Mouse (Mus musculus) stomach, embryonic 16.5 days (tissue): ENCODE results near the gene B3gnt5. TPM values are rescaled to one million over a fixed set of nuclear protein-coding genes. Genes with fewer than 3 reads are reported as not detected.

Experiments used
- ATAC-seq: fragments of 200-750 bp; cut with Nextera tagmentation; 2 replicates; pipeline ENCODE4 v1.8.0; 2017; ENCODE audit warnings: moderate number of reproducible peaks, moderate TSS enrichment; ENCODE audit not compliant: insufficient read depth, low FRiP score
- H3K27ac ChIP-seq: fragments of 300-500 bp; sonication (generic); 2 replicates; pipeline ENCODE4 v1.5.1; 2014; ENCODE audit warnings: low read length
- H3K27me3 ChIP-seq: fragments of 300-500 bp; sonication (generic); 2 replicates; pipeline ENCODE4 v1.6.1; 2014; ENCODE audit warnings: low read length, control low read depth, mixed read lengths; ENCODE audit not compliant: control insufficient read depth, insufficient read depth
- H3K36me3 ChIP-seq: fragments of 300-500 bp; sonication (generic); 2 replicates; pipeline ENCODE4 v1.6.1; 2014; ENCODE audit warnings: low read length; ENCODE audit not compliant: control insufficient read depth, insufficient read depth
- H3K4me1 ChIP-seq: fragments of 300-500 bp; sonication (generic); 2 replicates; pipeline ENCODE4 v1.6.1; 2014; ENCODE audit warnings: low read length, control low read depth, mixed read lengths; ENCODE audit not compliant: control insufficient read depth, insufficient read depth
- H3K4me2 ChIP-seq: fragments of 300-500 bp; sonication (generic); 2 replicates; pipeline ENCODE4 v1.6.1; 2014; ENCODE audit warnings: low read depth, low read length, mixed read lengths
- H3K4me3 ChIP-seq: fragments of 300-500 bp; sonication (generic); replicated peaks from 2 replicates; pipeline ENCODE4 v1.5.1; 2014; ENCODE audit warnings: mild to moderate bottlenecking, low read length
- H3K9ac ChIP-seq: fragments of 300-500 bp; sonication (generic); 2 replicates; pipeline ENCODE4 v1.6.1; 2014; ENCODE audit warnings: low read length
- H3K9me3 ChIP-seq: fragments of 300-500 bp; sonication (generic); replicated peaks from 2 replicates; pipeline ENCODE4 v1.6.1; 2016; ENCODE audit warnings: low read length, control low read depth; ENCODE audit not compliant: control insufficient read depth
- WGBS: fragments of 180-500 bp; shearing (Covaris S2); extraction: QIAGEN DNeasy Blood & Tissue Kit; methylation state at CpG from one replicate; pipeline ENCODE4 v1.1.7; 2014; 5-methylcytosine and 5-hydroxymethylcytosine counted together
- polyA plus RNA-seq: library from polyadenylated mRNA; unstranded; fragments of >200 nt; fragmentation: Nextera tagmentation; extraction: Ambion mirVana; gene quantifications from 2 replicates; pipeline ENCODE4 v1.2.1, GENCODE M21; 2015

B3gnt5 gene
- polyA plus RNA-seq, 1 experiment from 2014 or later: 14.3 TPM

DNA sequence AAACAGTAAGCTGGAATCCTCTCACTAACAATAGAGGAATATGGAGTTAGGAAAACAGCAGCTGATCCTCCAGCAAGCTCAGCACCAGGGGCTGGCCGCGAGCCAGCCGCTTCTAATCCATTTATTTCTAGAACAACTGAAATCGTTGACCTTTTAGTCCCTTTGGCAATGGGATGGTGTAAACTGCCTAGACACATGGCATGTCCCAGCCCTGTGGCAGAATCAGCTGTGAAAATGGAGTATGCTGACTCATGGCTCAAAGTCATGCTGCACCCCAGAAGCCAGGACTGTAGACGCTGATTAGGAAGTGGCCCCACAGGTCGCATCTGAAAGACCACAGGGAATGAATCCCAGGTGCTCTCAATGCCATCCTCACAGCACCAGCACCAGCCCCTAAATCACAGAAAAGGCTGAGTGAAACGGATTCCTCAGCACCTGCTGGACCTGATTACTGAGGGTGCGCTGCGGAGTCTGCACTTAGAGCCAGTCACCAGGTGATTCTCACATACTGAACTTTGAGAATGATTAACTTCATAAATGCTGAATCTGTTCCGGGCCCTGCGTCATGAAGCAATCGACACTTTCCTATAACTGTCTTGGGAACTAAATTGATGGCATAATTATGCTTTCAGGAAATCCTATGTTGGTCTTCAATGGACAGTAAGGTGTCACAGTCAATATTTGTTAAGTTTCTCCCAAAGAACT, 26.5 kb downstream of the B3gnt5 start:
- 66% methylated on average over 12 of the region's 12 CpGs for WGBS
- H3K4me2 ChIP-seq: no peak overlapping the region

GRCm38 (mm10) chr16:19789914-19790313, 29.9 kb downstream of the B3gnt5 start:
- no peak overlapping the region for H3K4me3 ChIP-seq
- 78% methylated on average over 2 of the region's 2 CpGs for WGBS
- no peaks in the 10 kb centered on the region for H3K9me3 ChIP-seq
- H3K36me3 ChIP-seq: no peaks in the 10 kb centered on the region
- H3K27ac ChIP-seq: no peak overlapping the region
- H3K9ac ChIP-seq: no peak overlapping the region
- H3K4me1 ChIP-seq: no peaks in the 10 kb centered on the region
- H3K4me2 ChIP-seq: no peak overlapping the region
- H3K27me3 ChIP-seq: no peaks in the 10 kb centered on the region
- ATAC-seq: no peak

More for the DNA sequence above, 26.5 kb downstream of the B3gnt5 start:
- H3K27ac ChIP-seq: no peak overlapping the region
- no peaks in the 10 kb centered on the region for H3K4me1 ChIP-seq
- H3K36me3 ChIP-seq: no peaks in the 10 kb centered on the region
- no peaks in the 10 kb centered on the region; the same call in 1 of the 2 replicates for H3K9me3 ChIP-seq
- no peak overlapping the region for H3K4me3 ChIP-seq
- no peaks in the 10 kb centered on the region for H3K27me3 ChIP-seq
- no peak overlapping the region for H3K9ac ChIP-seq
- ATAC-seq: no peak

DNA sequence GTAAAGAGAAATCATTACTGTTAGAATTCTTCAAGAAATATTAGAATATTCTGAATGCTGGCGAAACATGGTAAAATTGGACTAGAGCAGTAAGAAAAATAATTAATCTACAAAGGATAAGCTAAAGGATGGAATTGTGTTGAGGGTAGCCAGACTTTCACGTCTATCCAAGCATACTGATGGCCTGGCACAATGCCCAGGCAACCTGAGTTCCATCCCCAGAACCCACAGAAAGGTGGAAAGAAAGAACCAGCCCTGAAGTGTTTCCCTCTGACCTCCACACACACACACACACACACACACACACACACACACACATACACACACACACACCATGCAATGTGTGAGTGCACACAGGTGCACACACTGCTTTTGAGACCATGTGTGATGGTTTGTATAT, 58.8 kb downstream of the B3gnt5 start:
- no peak overlapping the region for H3K4me3 ChIP-seq
- no peak overlapping the region for H3K4me2 ChIP-seq
- no peaks in the 10 kb centered on the region for H3K9me3 ChIP-seq
- H3K4me1 ChIP-seq: no peaks in the 10 kb centered on the region
- H3K9ac ChIP-seq: no peak overlapping the region
- no peak; the same call in 1 of the 2 replicates for ATAC-seq
- WGBS: 73% methylated on average over 2 of the region's 2 CpGs
- H3K27ac ChIP-seq: no peak overlapping the region
- no peaks in the 10 kb centered on the region for H3K36me3 ChIP-seq
- no peaks in the 10 kb centered on the region for H3K27me3 ChIP-seq

Other genes starting within 250 kb of the B3gnt5 start
- gene Olfr167, start 237.9 kb upstream of the B3gnt5 start, polyA plus RNA-seq: not detected in 2 replicates
- gene Olfr168, start 224.7 kb upstream of the B3gnt5 start, polyA plus RNA-seq: not detected in 2 replicates
- gene Olfr169, start 188.4 kb upstream of the B3gnt5 start, polyA plus RNA-seq: not detected in 2 replicates
- gene Olfr170, start 148.3 kb upstream of the B3gnt5 start, polyA plus RNA-seq: not detected in 2 replicates
- gene Olfr171, start 130.3 kb upstream of the B3gnt5 start, polyA plus RNA-seq: not detected in 2 replicates
- 0.04 and 0.14 TPM in 2 replicates for gene Lamp3, start 53.8 kb upstream of the B3gnt5 start, polyA plus RNA-seq
- 7.8 and 7.9 TPM in 2 replicates for gene Klhl6, start 222.8 kb downstream of the B3gnt5 start, polyA plus RNA-seq